Mouse (Mus musculus) spleen, postnatal 0 days (tissue): ENCODE data around the gene Gpr82. TPM values are rescaled to one million over a fixed set of nuclear protein-coding genes. Genes with fewer than 3 reads are reported as not detected.

Source experiments
- polyA plus RNA-seq: library from polyadenylated mRNA; unstranded; fragments of >200 nt; fragmentation: Nextera tagmentation; extraction: Ambion mirVana; gene quantifications from 2 replicates; pipeline ENCODE4 v1.2.1, GENCODE M21; 2015

The Gpr82 gene
- polyA plus RNA-seq, result 0.18 and 0.24 TPM in 2 replicates

GRCm38 (mm10) chrX:13661063-13661462 lies at the start of gene Gpr82:
TSS of gene Gpr82 (plus strand) at chrX:13661363.

GRCm38 (mm10) chrX:13631599-13632283 lies 29.4 kb upstream of the Gpr82 start, which contains the start of gene Gpr34:
TSS of gene Gpr34 (plus strand) at chrX:13632089.

Other genes starting within 250 kb of the Gpr82 start
- 0.02 TPM in 1 of 2 replicates, not detected in the other for gene Nyx, start 195.3 kb upstream of the Gpr82 start, polyA plus RNA-seq
- gene Gpr34, start 29.3 kb upstream of the Gpr82 start, polyA plus RNA-seq, result 1.6 and 2.8 TPM in 2 replicates
- gene Cask, start 190.0 kb downstream of the Gpr82 start, polyA plus RNA-seq, result 5.7 and 6.9 TPM in 2 replicates